Mouse (Mus musculus) bone marrow, adult 2 months (tissue): Measurements from ENCODE around the gene F9. TPM values are rescaled to one million over a fixed set of nuclear protein-coding genes. Genes with fewer than 3 reads are reported as not detected.

Experiments
- H3K27ac ChIP-seq: fragments of 200-500 bp; 2 replicates; pipeline ENCODE4 v1.5.1; 2012; ENCODE audit warnings: low read depth, mild to moderate bottlenecking, control low read depth, inconsistent platforms, low read length; ENCODE audit not compliant: control insufficient read depth, poor library complexity, insufficient read depth
- H3K4me1 ChIP-seq: fragments of 200-500 bp; 2 replicates; pipeline ENCODE4 v1.6.1; 2011; ENCODE audit warnings: low read length; ENCODE audit not compliant: control insufficient read depth, insufficient read depth
- H3K4me3 ChIP-seq: fragments of 200-500 bp; replicated peaks from 2 replicates; pipeline ENCODE3; 2011; ENCODE audit warnings: mild to moderate bottlenecking, low read depth, low read length, control low read depth; ENCODE audit not compliant: control insufficient read depth
- CTCF ChIP-seq: fragments of 200-500 bp; IDR thresholded peaks from 2 replicates; pipeline ENCODE4 v1.5.1; 2011; ENCODE audit warnings: low read length, control low read depth; ENCODE audit not compliant: control insufficient read depth, insufficient read depth
- POLR2A ChIP-seq: fragments of 200-500 bp; IDR thresholded peaks from 2 replicates; pipeline ENCODE4 v1.6.1; 2011; ENCODE audit warnings: low read depth, mild to moderate bottlenecking, control low read depth, low read length, borderline replicate concordance; ENCODE audit not compliant: control insufficient read depth
- WGBS: fragments of 180-500 bp; shearing (Covaris S2); methylation state at CpG from one replicate; pipeline ENCODE4 v1.1.7; 2018; 5-methylcytosine and 5-hydroxymethylcytosine counted together
- polyA plus RNA-seq: library from polyadenylated mRNA; stranded (reverse); fragments of >200 nt; gene quantifications from 2 replicates; pipeline ENCODE4 v1.2.4, GENCODE M21; 2011; ENCODE audit warnings: low replicate concordance; ENCODE audit not compliant: missing spikeins, insufficient read depth, insufficient read length

Gene F9
- polyA plus RNA-seq, 1 experiment, result 1.3 TPM

DNA sequence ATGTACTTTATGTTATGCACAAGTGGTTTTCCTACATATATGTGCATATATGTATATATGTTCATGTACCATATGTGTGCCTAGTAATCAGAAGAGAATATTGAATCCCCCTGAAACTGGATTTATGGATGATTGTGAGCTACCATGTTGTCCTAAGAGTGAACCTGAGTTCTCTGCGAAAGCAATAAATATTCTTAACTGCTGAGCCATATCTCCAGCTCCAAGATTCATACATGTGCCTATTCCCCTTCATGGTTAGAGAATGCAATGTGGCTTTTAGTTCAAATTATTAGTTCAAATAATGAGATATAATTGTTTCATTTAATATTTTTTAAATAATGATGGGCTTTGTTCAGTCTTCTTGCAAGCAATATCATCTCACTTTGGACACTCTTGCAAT lies 55.5 kb downstream of the F9 start:
- TF ChIP-seq POLR2A (no peak), CTCF (no peak)
- Histone ChIP-seq H3K4me1 (no peaks in the 10 kb centered on the region), H3K4me3 (no peak overlapping the region), H3K27ac (no peak overlapping the region)
- WGBS, result 82% methylated on average over 1 of the region's 1 CpGs

DNA sequence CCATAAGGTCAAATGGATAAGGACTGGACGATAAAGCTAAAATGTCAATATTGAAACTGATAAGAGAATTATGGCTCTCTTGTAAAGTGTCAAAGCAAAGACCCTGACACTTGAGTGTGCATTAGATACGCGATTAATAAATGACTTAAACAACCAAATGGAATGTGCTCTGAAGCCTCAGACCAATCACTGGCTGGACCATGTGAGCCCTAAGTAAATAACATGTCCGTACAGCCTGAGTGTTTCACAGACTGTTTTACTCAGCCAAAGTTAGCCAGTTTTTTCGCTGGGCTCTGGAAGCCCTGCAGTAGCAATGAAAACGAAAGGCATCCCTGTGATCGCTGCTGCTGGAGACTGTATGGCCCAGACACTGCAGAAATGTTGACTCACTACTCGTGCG lies 55.9 kb downstream of the F9 start:
- WGBS, result 84% methylated on average over 9 of the region's 9 CpGs
- Histone ChIP-seq H3K27ac (no peak overlapping the region), H3K4me1 (no peaks in the 10 kb centered on the region), H3K4me3 (no peak overlapping the region)
- no peak for TF ChIP-seq POLR2A
- no peak for TF ChIP-seq CTCF

DNA sequence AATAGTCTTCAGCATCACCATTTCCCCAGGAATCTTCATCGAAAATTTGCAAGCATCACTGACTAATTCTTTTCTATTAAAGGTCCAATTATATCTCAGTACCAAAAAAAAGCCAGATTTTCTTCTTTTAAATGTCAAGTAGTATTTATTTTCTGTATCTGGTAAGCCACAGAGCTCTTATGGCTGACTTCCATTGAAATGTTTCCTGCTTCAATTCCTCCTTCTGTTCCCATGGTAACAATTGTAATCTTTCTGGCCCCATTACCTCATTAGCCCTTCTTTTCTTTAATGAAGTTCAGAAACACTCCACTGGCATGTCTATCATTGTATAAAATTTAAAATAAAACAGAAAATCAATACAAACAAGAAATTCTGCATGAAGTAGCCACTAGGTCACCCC lies 76.1 kb downstream of the F9 start:
- H3K4me1 ChIP-seq, result no peaks in the 10 kb centered on the region
- no peak for TF ChIP-seq POLR2A
- TF ChIP-seq CTCF, result no peak
- 80% methylated on average over 1 of the region's 1 CpGs for WGBS
- no peak overlapping the region for H3K4me3 ChIP-seq
- no peak overlapping the region for H3K27ac ChIP-seq

Other genes with a start within 250 kb of the F9 start
- 1.3 TPM in 1 of 2 replicates, not detected in the other for gene Mcf2, start 179.6 kb downstream of the F9 start, polyA plus RNA-seq